Mouse (Mus musculus) cerebellum, postnatal 4 days (tissue): Measurements from ENCODE around the gene Scamp4.

ENCODE experiments used
- DNase-seq, 2 experiments: peaks; one replicate each; pipeline ENCODE4 v3.0.0; 2022; ENCODE audit warnings: low spot score in 2 of 2, mixed read lengths in 1 of 2

The Scamp4 gene

DNA sequence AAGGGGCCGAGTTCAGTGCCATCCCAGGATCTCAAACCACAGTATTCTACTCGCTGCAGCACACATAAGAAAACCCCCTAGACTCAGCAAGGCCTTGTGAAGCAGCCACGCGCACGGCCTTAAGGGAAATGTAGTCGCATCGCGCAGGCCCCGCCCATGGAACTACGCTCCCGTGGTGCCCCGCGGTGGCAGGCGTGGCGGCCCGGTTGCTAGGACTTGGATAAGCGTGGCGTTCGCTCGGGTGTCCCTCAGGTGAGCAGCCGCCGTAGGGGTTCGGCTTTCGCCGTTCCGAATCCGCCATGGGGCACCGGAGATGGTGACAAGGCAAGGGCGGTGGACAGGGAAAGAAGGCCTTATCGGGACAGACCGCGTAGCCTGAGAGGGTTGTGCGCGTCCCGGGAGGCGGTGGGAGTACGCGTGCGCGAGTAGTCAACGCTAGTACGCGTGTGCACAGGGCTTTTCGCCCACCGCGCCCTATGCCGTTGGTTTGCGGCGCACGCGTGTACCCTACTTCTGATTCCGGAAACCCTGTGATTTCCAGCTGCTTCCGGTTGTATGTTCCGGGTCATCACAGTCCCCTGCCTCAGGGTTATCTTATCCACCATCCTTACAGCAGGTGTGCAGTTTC lies at the start of gene Scamp4, which contains the start of gene Adat3:
Scamp4 (plus strand) TSS at position 175 of the 628 bp plus-strand sequence.
Adat3 (plus strand) TSS at position 183 of the 628 bp plus-strand sequence.
- peak; percentile 83 to 93 for DNase-seq

DNA sequence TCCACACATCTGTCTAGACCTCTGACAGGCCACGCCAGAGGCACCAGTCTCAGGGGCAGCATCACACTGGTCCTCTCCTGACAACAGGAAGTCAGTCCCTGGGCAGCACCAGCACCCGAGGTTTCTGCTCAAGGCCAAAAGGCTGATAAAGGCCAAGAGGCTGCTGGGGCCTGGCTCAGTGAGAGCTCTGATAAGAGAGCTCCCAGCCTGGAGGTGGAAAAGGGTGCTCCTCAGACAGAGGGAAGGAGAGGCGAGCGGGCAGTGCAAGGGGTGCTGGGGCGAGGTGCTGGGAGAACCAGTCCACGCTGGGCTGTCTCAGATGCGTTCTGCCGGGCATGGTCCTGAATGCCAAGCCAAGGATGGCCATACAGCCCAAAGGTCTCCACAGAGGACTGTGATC lies 49.1 kb upstream of the Scamp4 start:
- DNase-seq: no peak

DNA sequence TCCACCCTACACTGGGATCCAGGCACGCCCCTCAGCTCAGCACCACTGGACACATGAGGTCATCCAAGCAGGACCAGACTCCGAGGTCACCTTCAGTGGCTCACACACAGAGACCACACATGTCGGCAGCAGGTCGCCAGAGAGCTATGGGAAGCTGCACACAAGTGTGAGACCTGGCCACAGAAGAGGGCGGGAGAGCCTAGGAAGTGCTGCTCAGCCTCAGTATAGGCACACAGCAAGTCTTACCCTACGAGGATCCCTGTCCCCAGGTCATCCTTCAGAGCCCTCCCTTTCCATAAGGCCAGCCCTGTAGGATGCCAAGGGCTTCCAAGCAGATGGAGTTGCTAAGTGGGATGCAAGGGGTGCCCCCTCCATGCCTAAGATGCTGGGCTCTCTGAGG lies 48.7 kb upstream of the Scamp4 start:
- DNase-seq: no peak

DNA sequence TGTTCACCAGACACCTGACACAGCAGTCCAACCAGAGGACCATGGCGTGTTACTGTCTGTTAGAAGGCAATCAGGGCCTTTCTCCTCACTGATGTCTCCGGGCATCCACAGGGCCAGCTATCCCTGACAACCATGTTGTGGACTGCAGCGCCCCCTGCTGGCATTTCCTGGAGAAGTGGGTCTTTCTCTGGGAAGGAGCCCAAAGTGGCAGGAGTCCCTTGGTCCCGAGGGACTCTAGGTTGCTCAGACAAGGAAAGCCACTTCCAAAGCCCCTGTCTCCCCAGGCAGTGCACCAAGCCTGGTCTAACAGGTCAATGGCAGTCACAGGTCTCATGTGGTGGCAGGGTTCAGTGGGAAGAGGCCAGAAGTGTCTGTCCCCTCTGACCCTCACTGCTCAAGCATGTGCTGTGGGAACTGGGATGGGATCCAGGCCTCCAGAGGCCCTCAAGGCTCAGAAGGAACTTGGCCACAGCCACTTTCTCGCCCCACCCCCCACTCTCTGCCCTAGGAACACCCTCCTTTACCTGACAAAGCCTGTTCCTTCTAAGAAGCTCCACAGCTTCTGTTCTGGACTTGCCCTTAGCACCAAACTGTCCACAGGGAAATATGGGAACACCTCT lies 45.2 kb upstream of the Scamp4 start:
- peak; percentile 68 to 84 for DNase-seq

DNA sequence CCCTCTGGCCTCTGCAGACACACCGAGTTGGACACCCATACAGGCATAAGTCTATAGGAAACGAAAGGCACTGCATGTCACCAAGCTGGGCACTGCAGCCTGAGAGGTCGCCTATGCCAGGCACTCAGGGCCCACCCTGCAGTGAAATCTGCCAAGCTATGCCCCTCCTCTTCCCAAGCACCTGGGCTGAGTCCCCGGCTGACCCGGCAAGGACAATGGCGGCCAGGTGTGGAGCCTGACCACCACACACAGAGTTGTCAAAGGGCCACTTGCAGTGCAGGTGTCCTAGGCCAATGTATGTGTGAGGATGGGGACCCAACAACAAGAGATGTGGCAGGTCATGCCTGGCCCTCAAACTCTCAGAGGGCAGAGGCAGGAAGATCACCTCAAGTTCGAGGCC lies 43.2 kb upstream of the Scamp4 start:
- DNase-seq: no peak

DNA sequence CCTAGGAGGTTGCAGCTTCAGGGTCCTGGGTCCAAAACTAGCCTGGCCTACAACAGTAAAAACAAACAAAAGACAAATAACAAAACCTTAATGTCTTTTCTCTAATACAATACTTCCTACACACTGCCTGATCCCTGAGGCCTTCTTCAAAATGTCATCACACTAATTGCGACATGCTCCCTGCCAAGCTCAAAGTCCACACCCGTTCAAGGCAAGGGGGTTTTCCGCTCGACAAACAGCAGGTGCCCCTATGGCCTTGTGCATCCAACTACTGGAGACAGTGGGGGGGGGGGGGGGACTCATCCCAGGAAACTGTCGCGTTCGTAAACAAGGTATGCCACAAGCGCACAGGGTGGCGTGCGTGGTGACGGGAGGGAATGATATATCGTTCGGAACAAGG lies 42.1 kb upstream of the Scamp4 start:
- DNase-seq: no peak

DNA sequence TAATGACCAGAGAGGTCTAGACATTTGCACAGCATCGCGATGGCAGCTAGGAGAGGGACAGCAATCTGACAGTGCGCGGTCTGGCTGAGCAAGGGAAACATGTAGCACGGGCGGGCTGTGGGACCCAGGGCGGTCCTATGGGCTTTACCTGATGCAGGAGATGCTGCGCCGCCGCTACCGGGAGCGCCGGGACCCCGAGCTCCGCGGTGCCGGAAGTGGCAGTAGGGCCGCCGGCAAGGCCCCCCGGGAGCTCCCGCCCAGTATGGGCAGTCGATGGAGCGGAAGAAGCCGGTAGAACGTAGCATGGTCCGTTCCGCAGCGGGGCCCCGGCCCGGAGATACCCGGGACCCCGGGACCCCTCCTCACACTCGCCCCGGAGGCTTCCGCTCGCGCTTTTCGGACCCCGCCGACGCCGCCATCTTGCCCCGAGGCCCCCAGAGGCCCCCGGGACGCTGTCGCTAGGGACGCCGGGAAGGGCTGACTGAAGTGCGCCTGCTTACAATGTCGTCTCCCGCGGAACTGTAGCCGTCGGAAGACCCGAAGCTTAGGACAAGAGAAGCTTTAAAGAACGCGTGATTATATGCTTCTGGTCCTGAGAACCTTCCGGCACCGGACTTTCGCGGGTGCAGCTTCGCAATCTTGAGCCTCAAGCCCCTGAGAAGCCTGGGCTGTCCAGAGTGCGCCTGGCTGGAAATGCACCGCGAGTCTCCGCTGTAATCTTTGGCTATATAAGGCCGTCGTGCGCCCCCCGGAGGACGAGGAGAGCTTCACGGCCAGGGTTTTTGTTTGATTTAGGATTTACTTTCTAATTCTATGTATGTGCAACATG lies 41.3 kb upstream of the Scamp4 start, which contains the start of gene Rexo1:
Rexo1 (minus strand) TSS at position 445 of the 829 bp plus-strand sequence.
- peak; percentile 82 to 86 for DNase-seq

DNA sequence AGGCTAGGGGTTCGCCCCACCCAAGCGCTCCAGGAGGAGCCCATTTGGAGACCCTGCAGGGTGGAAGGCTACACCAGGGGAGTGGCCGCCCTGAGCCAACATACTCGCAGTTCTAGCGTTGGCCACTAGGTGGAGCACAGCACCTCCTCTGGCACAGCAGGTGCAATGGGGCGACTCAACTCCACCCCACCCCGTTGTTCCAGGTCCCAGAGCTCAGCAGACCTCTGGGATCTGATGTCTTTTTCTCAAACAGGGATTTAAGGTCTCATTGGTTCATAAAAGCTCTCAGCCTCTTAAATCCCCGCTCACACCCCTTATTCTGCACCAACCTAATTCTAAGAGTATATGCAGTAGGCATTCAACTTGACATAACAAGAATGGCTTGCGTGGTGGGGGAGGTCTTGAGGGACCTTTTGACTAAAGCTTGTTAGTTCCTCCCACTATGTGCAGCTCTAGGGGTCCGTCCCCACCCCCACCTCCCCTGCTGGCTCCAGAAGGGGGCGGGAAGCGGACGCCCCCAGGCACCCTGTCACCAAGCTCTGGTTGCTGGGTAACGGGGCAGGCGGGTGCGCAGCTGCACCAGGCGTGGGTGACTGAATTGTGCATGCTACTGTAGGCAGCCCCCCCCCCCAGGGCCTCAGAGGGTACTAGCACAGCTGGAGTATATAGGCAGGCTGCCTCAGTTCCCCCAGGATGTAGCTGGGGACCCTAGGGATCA lies 36.1 kb upstream of the Scamp4 start:
- peak; percentile 84 to 90 for DNase-seq

DNA sequence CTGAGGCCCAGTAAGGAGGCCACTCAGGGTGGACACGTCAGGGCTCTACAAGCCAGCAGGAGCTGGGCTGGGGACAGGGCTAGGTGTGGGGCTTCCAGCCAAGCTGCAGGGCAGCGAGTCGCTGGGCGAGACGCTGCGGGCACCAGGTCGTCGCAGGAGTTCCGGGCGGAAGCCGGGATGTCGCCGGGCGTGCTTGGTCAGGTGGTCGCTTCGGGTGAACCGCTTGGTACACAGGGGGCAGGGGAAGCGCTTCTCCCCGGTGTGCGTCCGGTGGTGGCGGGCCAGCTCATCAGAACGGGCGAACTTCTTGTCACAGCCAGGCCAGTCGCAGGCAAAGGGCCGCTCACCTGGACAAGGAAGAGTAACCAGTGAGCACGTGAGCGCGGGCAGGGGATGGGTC lies 33.8 kb upstream of the Scamp4 start:
- DNase-seq: no peak

DNA sequence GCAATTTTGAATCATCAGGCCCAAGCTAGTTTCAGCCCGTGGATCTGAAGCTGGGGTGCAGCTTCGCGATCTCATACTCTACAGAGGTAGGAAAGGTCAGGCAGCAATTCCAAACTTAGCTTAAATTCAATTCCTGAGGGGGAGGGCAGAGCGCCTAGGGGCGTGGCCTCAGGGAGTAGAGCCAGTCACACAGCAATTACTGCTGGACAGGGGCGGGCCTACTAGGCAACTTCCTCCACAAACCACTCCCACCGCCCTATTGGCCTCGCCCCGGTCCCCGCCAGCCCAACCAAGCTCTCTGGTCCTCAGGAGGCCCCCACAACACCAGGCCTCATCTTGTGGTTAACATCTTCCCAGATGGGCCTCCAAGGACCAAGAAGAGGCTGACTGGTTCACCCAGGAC lies 33.0 kb upstream of the Scamp4 start:
- no peak for DNase-seq

DNA sequence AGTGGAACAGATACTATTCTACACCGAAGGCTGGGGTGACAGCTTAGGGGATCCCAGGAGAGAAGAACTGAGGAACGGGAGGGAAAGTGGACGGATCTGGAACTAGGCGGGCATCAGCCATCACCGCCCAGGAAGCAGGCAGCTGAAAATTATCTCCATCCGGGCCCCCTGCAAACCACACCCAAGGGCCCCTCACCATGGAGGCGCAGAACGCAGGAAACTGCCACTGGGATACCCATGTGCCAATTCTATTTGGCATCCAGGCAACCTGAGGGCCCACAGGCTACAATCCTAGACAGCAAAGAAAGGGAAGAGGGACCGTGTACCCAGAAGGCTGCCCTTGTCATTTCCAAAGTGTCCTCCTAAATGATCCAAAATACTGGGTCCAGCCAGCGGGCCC lies 32.3 kb upstream of the Scamp4 start:
- DNase-seq: no peak

DNA sequence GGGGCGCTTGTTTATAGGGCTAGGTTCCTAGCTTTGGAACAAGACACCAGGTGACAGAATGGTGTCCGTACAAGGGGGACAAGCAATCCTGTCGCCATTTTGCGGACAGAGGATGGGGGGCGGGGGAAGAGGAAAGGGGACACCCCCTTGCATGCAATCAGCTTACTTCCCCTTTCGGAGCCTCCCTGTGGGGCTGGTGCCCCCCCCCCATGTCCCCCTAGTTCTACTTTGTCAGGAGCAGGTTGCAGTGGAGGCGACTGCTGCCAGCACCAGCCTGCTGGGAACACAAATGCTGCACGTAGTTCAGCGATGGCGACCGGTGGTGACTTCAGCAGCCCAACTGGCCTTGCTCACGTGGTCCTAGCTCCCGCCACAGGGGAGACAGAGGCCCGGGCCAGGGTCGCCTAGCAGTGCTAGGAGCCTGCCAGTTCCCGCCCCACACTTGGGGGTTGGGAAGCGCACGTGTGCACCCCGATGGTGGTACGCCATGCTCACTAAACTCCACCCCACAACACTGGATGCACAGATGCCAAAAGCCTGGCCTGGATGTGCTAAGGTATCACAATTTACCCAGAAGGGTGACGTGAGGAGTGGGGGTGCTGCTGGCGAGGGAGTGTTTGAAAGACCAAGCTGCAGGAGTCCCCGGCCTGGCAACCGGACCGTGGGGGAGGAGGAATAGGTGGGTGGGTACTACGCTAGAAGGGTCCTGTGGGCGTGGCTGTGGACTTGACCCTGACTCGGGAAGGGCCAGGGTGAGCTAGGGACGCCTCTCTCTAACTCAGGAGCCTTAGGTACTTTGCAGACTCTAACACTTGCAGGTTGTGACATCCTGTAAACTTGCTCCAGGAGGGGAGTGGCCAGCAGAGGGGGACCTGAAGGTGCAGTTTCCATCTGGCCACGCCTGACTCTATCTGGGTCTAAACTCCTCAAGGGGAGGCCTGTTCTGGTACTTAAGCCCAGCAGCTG lies 31.5 kb upstream of the Scamp4 start:
- DNase-seq: peak in 1 of 2 experiments; percentile 57

DNA sequence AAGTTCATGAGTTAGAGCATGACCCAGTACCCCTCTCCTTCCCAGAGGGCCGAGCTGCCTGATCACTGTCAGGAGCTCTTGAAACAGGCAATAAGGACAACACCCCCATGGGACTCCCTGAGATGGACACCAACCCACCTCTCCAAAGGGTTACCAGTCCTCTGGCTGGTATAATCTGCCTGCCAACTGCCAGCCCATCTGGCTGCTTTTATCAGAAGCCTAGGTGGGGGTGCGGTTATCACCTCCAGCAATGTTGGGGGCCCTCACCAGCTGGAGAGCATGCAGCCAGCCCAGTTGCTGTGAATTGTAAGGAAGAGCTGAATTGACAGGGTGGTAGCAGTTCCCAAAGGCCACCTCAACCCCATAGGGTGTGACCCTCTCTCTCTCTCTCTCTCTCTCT lies 30.2 kb upstream of the Scamp4 start:
- DNase-seq: no peak

DNA sequence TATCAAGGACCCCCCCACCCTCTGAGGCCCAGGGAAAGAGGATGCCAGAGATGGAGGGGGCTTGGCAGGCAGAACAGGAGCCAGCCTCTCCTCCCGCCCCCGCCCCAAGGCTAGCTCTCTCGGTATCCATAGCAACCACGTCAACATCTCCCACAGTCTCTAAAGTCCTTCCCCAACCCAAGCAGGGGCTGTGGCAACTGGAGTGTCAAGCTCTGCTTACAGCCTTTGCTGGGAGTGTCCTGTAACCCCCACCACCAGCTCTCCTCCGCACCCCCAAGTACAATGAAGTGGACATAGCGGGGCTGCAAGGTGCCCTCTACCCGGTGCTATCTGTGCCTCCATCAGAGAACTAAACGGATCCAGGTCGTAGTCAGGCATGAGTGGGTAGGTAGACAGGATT lies 28.7 kb upstream of the Scamp4 start:
- DNase-seq: no peak

DNA sequence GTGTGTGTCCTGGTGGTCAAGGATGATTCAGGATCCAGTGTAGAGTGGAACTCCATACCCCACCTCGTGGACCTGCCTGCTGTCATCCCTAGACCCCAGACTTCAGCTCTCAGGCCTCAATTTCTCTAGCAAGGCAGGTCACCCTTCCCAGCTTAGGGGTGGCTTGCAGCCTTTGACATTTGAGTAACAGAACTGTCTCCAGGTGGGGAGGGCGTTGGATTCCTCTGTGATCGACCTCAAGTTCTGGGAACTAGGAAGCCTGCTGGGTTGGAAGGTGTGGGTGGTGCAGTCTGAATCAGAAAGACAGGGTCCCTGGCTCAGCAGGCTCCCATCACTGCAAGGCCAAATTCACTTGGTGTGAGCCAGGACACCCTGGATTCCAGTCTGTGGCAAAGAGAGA lies 27.8 kb upstream of the Scamp4 start:
- no peak for DNase-seq

DNA sequence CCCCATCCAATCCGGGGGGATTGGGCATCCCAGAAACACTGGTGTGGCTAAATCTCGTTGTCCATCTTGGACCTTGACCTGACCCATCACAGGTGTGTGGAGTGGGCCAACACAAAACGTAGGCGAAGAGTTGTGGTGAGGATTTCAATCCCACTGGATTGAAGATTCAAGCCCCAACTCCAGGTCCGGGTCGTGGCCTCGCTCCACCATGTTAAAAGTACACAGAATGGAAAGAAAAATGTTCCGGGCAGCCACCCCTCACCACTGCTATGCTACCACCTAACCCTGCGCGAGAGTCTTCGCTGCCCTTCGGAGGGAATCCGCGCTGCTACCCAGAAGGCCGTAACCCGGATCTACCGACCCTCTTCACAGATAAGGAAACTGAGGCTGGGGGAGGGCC lies 26.7 kb upstream of the Scamp4 start:
- DNase-seq: no peak

DNA sequence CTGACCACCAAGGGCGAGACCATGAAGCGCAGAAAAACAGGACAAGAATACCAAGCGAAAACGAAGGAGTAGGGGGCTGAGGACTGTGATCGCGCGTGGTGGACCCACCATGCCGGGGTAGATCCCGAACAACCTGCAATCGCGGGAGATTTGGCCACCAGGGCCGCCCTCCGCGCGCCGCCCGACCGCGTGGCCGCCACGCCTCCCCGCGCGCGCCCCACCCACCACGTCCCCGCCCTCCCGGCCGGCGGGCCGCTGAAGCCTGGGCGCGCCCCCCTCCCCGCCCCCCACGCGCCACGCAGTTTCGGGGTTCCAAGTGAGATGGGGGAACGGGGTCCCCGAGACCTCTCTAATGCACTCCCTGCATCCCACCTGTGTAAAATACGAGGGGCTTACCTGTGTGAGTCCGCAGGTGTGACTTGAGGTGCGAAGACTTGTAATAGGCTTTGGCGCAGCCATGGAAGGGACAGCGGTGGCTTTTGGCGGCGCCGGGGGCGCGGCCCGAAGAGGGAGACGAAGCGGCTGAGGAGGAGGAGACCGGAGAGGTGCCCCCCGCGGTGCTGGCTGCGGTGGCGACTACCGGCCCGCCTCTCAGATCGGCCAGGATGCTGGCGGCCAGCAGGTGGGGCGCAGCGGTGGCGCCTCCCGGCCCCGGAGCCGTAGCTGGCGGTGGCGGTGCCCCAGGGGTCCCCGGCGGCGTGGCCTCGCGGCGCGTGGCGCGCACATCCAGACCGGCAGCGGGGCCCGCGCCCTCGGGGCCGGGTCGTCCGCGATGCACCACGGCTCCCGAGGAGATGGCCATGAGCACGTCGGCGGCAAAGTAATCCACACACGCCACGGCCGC lies 26.1 kb upstream of the Scamp4 start:
- DNase-seq: peak in 1 of 2 experiments; percentile 64

DNA sequence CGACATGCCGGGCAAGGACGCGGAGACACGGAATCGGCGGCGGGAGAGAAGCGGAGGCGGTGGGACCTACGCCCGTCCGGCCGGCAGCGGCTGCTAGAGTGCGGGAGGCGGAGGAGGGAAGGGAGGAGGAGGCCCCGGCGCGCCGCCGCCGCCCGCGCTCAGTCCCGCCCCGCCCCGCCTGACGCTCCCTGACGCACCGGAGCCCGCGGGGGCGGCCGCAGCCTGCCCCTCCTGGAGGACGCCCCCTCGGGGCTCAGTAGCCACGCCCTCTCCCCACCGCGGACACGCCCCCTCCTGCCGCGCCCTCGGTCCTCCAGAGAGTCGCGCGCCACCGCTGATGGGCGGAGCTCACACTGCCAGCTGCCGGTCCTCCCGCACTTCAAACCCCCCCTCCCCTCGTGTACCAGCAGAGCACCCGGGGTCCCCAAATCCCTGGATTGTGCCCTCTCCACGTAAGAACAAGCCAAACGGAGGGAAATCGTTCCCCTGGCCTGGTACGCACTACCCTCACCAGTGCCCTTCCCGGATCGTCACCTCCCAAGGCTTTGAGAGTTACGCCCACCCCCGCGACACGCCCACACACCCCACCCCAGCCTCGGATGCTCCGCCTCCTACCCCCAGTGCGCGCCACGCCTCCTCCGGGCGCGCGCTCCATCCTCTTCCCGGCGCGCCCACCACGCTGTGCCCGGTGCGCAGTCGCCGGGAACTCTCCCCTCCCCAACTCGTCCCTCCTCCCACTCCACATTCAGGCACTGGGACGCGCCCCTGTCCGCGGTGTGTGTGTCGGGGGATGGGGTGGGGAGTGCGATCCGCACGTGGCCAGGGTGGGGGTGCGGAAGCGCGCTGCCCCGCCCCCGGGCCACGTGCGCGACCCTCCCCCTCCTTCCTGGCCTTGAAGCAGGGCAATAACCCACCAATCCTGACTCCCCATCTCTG lies 25.2 kb upstream of the Scamp4 start, which contains the start of gene Klf16:
Klf16 (minus strand) TSS at position 127 of the 936 bp plus-strand sequence.
- peak; percentile 84 to 92 for DNase-seq
